Mouse (Mus musculus): ENCODE data around the gene Akna.

Gene Akna

GRCm38 (mm10) chr4:63346659-63347058 lies 56.5 kb downstream of the Akna start:
- in situ Hi-C loops (cut with MboI; ENCODE audit: unreplicated experiment in 2 of 2) = no loop called here

- in situ Hi-C loops (cut with MboI; ENCODE audit: unreplicated experiment in 2 of 2) = no loop called here
These were observed 57.9 kb downstream of the Akna start for GRCm38 (mm10) chr4:63345261-63345660.

GRCm38 (mm10) chr4:63344295-63344694 lies 58.9 kb downstream of the Akna start, which contains the start of gene Orm1:
Gene Orm1 (plus strand): TSS chr4:63344560.
- in situ Hi-C loops (cut with MboI; ENCODE audit: unreplicated experiment in 2 of 2) = no loop called here

- in situ Hi-C loops (cut with MboI; ENCODE audit: unreplicated experiment in 2 of 2) = no loop called here
These were observed 59.5 kb downstream of the Akna start for GRCm38 (mm10) chr4:63343608-63344007.

- in situ Hi-C loops (cut with MboI; ENCODE audit: unreplicated experiment in 2 of 2) = no loop called here
These were observed 60.7 kb downstream of the Akna start for GRCm38 (mm10) chr4:63342491-63342890.

GRCm38 (mm10) chr4:63338414-63339076 lies 64.6 kb downstream of the Akna start:
- in situ Hi-C loops (cut with MboI; ENCODE audit: unreplicated experiment in 2 of 2) = no loop called here

- in situ Hi-C loops (cut with MboI; ENCODE audit: unreplicated experiment in 2 of 2) = no loop called here
These were observed 69.8 kb downstream of the Akna start for GRCm38 (mm10) chr4:63333403-63333802.

- in situ Hi-C loops (cut with MboI; ENCODE audit: unreplicated experiment in 2 of 2) = loop anchor here (25.0 kb wide), 3 partner anchors 436 to 761 kb away; partner anchors contain the start of gene Rgs3 (in 1 of the 2)
These were observed 79.8 kb downstream of the Akna start for GRCm38 (mm10) chr4:63323275-63323815.

- in situ Hi-C loops (cut with MboI; ENCODE audit: unreplicated experiment in 2 of 2) = loop anchor here (25.0 kb wide), 3 partner anchors 432 to 757 kb away; partner anchors contain the start of gene Rgs3 (in 1 of the 2)
These were observed 83.6 kb downstream of the Akna start for GRCm38 (mm10) chr4:63319566-63319965.

Measured in v-Abl transformed pro-B cells (cell line).